Mouse (Mus musculus) small intestine, adult 2 months (tissue): Measurements from ENCODE around the gene Plbd2.

Experiments used
- CTCF ChIP-seq: fragments of 200-500 bp; IDR thresholded peaks from 2 replicates; pipeline ENCODE4 v1.5.1; 2012; ENCODE audit warnings: low read depth, mild to moderate bottlenecking, control low read depth, inconsistent platforms, low read length, moderate library complexity, mixed read lengths; ENCODE audit not compliant: insufficient replicate concordance, insufficient read length; ENCODE audit errors: extremely low read depth
- POLR2A ChIP-seq: fragments of 200-500 bp; IDR thresholded peaks from 2 replicates; pipeline ENCODE4 v1.6.1; 2012; ENCODE audit warnings: low read depth, mild to moderate bottlenecking, control low read depth, inconsistent platforms, low read length, moderate library complexity

GRCm38 (mm10) chr5:120495703-120496226 is 7.7 kb downstream of the Plbd2 start:
- TF ChIP-seq POLR2A (no peak), CTCF (no peak)
